Mouse (Mus musculus) forebrain, embryonic 16.5 days (tissue): ENCODE data around the gene Cyp2g1. TPM values are rescaled to one million over a fixed set of nuclear protein-coding genes. Genes with fewer than 3 reads are reported as not detected.
A peak's percentile ranks its signal among the peaks of the same experiment; 100 is the strongest.
"Not testable (repeated sequence)": the region's sequence is repeated elsewhere in the genome, so short reads cannot be mapped to it uniquely, and the experiment has no call there.

Experiments used
- ATAC-seq: fragments of 200-750 bp; cut with Nextera tagmentation; 2 replicates; pipeline ENCODE4 v1.8.0; 2017; ENCODE audit warnings: mild to moderate bottlenecking, moderate library complexity
- H3K27ac ChIP-seq: fragments of 300-500 bp; sonication (generic); 2 replicates; pipeline ENCODE4 v1.5.1; 2014; ENCODE audit warnings: low read length, control low read depth
- H3K27me3 ChIP-seq: fragments of 300-500 bp; sonication (generic); replicated peaks from 2 replicates; pipeline ENCODE4 v1.6.1; 2014; ENCODE audit warnings: low read length; ENCODE audit not compliant: control insufficient read depth, insufficient read depth
- H3K36me3 ChIP-seq: fragments of 300-500 bp; sonication (generic); 2 replicates; pipeline ENCODE4 v1.6.1; 2014; ENCODE audit not compliant: control insufficient read depth, insufficient read depth
- H3K4me1 ChIP-seq: fragments of 300-500 bp; sonication (generic); replicated peaks from 2 replicates; pipeline ENCODE4 v1.6.1; 2014; ENCODE audit warnings: low read length; ENCODE audit not compliant: control insufficient read depth, insufficient read depth
- H3K4me2 ChIP-seq: fragments of 300-500 bp; sonication (generic); 2 replicates; pipeline ENCODE4 v1.6.1; 2014; ENCODE audit warnings: mild to moderate bottlenecking, low read length, control low read depth
- H3K4me3 ChIP-seq: fragments of 300-500 bp; sonication (generic); replicated peaks from 2 replicates; pipeline ENCODE4 v1.5.1; 2014; ENCODE audit warnings: mild to moderate bottlenecking, low read length, control low read depth
- H3K9ac ChIP-seq: fragments of 300-500 bp; sonication (generic); replicated peaks from 2 replicates; pipeline ENCODE4 v1.6.1; 2014; ENCODE audit warnings: low read depth, low read length, control low read depth
- H3K9me3 ChIP-seq: fragments of 300-500 bp; sonication (generic); 2 replicates; pipeline ENCODE4 v1.6.1; 2016; ENCODE audit warnings: low read length; ENCODE audit not compliant: control insufficient read depth
- WGBS: fragments of 180-500 bp; shearing (Covaris S2); extraction: QIAGEN DNeasy Blood & Tissue Kit; methylation state at CpG from one replicate; pipeline ENCODE4 v1.1.7; 2014; 5-methylcytosine and 5-hydroxymethylcytosine counted together
- polyA plus RNA-seq: library from polyadenylated mRNA; unstranded; fragments of >200 nt; fragmentation: Nextera tagmentation; extraction: Ambion mirVana; gene quantifications from 2 replicates; pipeline ENCODE4 v1.2.1, GENCODE M21; 2015

The Cyp2g1 gene
- polyA plus RNA-seq, 1 experiment from 2014 or later = not detected

DNA sequence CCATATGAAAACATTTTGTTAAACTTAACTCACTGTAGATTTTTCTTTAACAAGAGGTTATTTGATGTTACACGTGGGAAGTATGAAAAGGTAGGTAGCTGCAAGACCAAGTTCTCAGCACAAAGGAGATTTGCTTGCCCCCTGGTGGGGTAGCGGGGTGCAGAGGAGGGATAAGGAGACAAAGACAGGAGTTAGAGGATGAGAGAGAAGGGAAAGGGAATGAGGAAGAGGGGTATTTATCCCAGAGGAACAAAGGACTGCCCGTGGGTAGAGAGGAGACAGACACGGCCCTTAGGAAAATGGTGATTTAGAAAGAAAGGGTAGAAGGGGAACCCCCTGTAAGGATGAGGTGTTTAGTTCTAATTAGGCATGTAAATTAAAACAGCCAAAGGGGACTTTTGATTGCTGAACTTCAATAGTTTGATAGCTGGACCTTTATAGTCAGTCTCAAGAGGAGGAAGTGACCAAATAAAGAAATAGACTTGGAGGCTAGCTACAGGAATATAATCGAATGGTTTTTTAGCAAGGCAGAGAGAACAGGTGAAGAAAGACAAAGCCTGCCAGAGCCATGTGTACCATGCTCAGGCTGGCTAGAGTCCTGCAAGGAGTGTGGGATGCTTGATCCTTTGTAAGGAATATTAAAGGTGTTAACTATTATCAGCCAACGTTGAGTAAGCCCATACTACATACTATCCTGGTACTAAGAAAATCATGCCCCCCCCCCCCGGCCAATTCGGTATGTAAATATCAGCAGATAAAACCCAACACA is 27.5 kb upstream of the Cyp2g1 start:
- no peaks in the 10 kb centered on the region for H3K4me1 ChIP-seq
- WGBS = 6% methylated on average over 8 of the region's 8 CpGs
- no peaks in the 10 kb centered on the region for H3K27me3 ChIP-seq
- H3K4me2 ChIP-seq = peak overlapping the region; percentile 26; the same call in 1 of the 2 replicates
- no peaks in the 10 kb centered on the region for H3K36me3 ChIP-seq
- H3K9me3 ChIP-seq = no peaks in the 10 kb centered on the region
- ATAC-seq = no peak
- H3K4me3 ChIP-seq = no peak overlapping the region
- H3K9ac ChIP-seq = no peak overlapping the region
- H3K27ac ChIP-seq = no peak overlapping the region; the same call in 1 of the 2 replicates

DNA sequence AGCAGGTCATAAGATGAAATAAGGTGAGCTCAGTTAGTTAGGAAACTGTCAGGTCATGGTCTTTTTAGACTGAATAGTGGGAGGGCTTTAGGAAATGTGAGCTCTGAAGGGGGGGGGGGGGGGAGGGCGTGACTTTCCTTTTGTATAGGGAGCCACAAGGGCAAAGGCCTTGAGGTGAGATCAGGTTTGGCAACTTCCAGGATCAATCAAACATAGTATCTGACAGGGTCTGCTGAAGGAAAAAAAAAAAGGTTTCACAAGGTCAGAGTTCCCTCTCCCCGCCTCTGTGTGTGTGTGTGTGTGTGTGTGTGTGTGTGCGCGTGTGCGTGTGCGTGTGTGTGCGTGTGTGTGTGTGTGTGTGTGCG is 26.9 kb upstream of the Cyp2g1 start:
- H3K36me3 ChIP-seq = no peaks in the 10 kb centered on the region
- no peak for ATAC-seq

DNA sequence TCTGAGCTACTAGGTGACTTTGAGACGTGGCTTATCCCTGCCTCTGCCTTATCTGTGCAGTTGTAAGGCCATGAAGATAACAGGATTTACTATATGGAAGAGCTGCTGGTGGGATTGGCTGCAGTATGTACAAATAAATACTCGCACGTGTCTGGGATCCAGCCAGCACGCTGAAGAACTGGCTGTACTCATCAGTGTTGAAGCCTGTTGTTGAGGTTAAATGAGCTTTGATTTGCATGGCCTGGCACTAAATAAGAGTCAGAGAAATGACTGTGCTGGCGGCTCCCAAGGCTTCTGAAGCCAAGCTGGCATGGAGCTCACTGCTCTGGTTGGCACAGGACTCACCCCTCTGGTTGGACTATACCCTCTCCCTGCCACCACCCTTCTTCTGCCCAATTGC is 25.5 kb upstream of the Cyp2g1 start:
- Histone ChIP-seq H3K4me2 (no peak overlapping the region), H3K9me3 (no peaks in the 10 kb centered on the region), H3K27me3 (no peaks in the 10 kb centered on the region), H3K4me1 (no peaks in the 10 kb centered on the region), H3K36me3 (no peaks in the 10 kb centered on the region), H3K4me3 (no peak overlapping the region), H3K27ac (no peak overlapping the region), H3K9ac (no peak overlapping the region)
- peak; percentile 47 for ATAC-seq
- WGBS = 63% methylated on average over 5 of the region's 5 CpGs

More for the DNA sequence above, 26.9 kb upstream of the Cyp2g1 start:
- WGBS = 37% methylated on average over 8 of the region's 8 CpGs
- Histone ChIP-seq H3K4me3 (no peak overlapping the region), H3K9me3 (no peaks in the 10 kb centered on the region), H3K4me2 (no peak overlapping the region), H3K9ac (no peak overlapping the region), H3K27ac (no peak overlapping the region), H3K27me3 (no peaks in the 10 kb centered on the region), H3K4me1 (no peaks in the 10 kb centered on the region)

DNA sequence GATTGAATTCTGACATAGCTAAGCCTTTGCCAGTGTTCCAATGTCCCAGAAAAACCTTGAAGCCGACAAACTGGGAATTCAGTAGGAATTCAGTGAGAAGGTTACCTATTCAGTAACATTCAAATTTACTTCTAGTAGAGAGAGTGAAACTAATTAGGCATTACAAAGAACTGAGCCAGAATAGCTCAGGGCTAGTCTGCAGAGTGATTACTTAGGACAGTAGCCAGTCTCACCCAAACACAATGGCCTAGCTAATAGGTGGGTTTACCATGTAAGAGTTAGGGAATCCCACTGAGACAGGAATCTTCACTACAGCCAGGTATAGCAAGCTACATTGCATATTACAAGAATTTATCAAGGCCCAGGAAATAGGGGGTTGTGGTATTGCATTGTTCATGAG is 22.7 kb upstream of the Cyp2g1 start:
- H3K4me1 ChIP-seq, ATAC-seq, H3K9ac ChIP-seq, H3K36me3 ChIP-seq, H3K27me3 ChIP-seq, H3K4me3 ChIP-seq, H3K27ac ChIP-seq, H3K9me3 ChIP-seq, H3K4me2 ChIP-seq: not testable (repeated sequence)
- 32% methylated on average over 1 of the region's 1 CpGs for WGBS

DNA sequence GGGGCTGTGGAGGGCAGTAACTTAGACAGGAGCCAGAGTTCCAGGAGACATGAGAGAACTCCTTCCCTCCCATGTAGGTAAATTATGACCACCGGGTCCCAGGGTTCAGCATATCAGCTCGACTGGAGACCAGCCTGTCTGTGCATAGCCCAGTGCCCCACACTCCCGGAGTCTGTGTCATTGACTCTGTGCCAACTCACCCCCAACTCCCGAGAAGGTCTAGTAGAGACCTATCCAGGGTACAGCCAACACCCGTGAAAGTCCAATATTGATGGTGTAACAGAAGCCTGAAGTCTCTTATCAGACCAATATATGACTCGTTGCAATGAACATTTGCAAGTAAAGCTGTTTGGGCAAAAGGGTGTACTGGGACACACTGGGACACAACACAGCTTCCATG is 18.7 kb upstream of the Cyp2g1 start:
- H3K4me3 ChIP-seq = no peak overlapping the region
- H3K9me3 ChIP-seq = no peaks in the 10 kb centered on the region
- H3K36me3 ChIP-seq = no peaks in the 10 kb centered on the region
- H3K27me3 ChIP-seq = no peaks in the 10 kb centered on the region
- no peaks in the 10 kb centered on the region for H3K4me1 ChIP-seq
- no peak overlapping the region for H3K4me2 ChIP-seq
- no peak overlapping the region for H3K9ac ChIP-seq
- ATAC-seq = no peak
- H3K27ac ChIP-seq = no peak overlapping the region
- 87% methylated on average over 6 of the region's 6 CpGs for WGBS

DNA sequence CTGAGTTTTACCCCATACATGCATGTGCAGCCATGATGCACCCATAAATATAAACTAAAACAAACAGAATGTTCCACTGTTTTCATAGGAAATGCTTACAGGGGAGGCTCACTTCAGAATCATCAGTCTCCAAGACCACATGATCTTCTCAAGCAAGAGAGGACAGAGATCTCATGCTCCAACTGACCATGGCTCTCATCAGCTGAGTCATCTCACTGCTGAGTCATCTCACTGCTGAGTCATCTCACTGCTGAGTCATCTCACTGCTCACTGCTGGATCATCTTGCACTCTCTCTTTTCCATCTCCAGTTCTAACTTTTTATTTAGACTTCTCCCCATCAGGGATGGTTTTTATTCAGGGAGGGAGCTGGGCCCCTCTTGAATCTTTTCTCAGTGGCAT is 8.6 kb upstream of the Cyp2g1 start:
- Histone ChIP-seq H3K27me3 (no peaks in the 10 kb centered on the region), H3K4me1 (no peaks in the 10 kb centered on the region), H3K4me2 (no peak overlapping the region), H3K36me3 (no peaks in the 10 kb centered on the region), H3K9ac (no peak overlapping the region), H3K27ac (no peak overlapping the region), H3K9me3 (0 out of 2 replicates have a peak, but pooled peaks cover 2% of the 10 kb centered on the region), H3K4me3 (no peak overlapping the region)
- no peak for ATAC-seq

DNA sequence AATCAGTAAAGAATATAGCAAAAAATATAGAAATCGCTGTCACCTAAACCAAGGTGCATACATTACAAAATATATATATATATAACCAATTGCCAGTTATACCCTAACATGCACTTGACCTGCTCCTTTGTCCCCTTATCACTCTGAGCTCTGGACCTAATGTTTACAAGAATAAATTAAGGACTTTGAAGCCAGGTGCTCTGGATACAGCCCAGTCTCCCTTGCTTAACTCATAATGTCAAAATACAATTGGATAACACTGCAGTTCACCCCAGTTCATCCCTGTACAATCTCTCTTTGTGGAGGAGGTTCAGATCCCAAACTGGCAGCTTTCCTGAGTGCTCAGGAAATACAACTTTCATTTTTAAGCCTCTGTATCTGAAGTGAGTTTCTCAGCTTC is 7.7 kb upstream of the Cyp2g1 start:
- Histone ChIP-seq H3K9me3 (0 out of 2 replicates have a peak, but pooled peaks cover 2% of the 10 kb centered on the region), H3K9ac (no peak overlapping the region), H3K36me3 (no peaks in the 10 kb centered on the region), H3K4me3 (no peak overlapping the region), H3K27me3 (no peaks in the 10 kb centered on the region), H3K27ac (no peak overlapping the region), H3K4me1 (no peaks in the 10 kb centered on the region), H3K4me2 (no peak overlapping the region)
- 98% methylated on average over 1 of the region's 1 CpGs for WGBS
- ATAC-seq = no peak

DNA sequence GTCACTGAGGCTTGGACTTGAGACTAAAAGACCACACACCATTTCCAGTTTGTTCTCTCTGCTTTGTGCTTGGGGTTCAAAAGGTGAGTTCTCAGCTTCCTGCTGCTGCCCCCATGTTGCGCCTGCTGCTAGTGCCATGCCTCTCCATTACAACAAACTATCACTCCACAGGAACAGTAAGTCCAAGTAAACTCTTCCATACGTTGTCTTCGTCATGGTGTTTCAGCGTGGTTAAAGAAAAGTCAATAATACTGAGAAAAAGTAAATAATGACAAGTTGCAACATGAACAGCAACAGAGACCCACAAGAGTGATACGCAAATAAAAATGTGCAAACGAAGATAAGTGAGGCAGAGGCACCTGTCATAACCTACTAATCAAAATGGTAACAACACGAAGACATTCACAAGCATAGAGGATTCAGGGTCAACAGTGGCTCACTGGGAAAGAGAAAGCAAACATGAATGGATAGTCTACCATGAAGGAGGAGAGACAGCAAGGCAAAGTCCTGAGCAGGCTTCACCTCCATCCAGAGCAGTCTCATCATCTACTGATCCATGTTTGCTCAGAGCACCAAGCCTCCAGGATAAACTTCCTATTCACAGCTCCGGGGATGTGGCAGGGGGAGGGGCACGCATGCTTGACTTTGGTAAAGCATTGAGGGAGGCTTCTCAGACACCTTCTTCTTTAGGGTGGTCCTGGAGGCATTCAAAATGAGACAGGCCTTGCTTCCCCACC is 23.0 kb downstream of the Cyp2g1 start:
- not testable (repeated sequence) for H3K9me3 ChIP-seq, H3K27ac ChIP-seq, H3K4me3 ChIP-seq, H3K36me3 ChIP-seq, H3K4me1 ChIP-seq, H3K9ac ChIP-seq, ATAC-seq, H3K4me2 ChIP-seq, H3K27me3 ChIP-seq
- 92% methylated on average over 8 of the region's 9 CpGs for WGBS

DNA sequence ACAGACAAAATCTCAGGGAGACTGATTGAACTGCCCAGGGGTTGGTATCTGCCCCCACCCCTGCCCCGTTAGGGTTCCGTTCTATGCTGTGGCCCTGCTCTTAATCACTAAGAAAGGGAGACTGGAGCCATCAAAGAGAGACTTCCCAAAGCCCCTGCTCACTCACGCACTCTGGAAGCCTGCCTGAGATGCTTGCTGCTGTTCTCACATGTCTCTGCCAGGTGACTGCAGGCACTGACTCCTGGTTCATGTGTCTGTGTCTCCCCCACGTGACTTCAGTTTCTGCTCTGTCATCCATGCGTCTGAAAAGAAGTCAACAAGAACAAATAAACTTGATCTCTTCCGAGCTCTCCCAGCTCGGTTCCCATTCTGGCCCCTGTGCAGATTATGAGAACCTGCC is 24.0 kb downstream of the Cyp2g1 start:
- H3K36me3 ChIP-seq, H3K27me3 ChIP-seq, H3K9me3 ChIP-seq, H3K4me1 ChIP-seq, H3K4me2 ChIP-seq, H3K4me3 ChIP-seq, ATAC-seq, H3K27ac ChIP-seq, H3K9ac ChIP-seq: not testable (repeated sequence)
- 79% methylated on average over 7 of the region's 7 CpGs for WGBS
